In the genomic region with DNA sequence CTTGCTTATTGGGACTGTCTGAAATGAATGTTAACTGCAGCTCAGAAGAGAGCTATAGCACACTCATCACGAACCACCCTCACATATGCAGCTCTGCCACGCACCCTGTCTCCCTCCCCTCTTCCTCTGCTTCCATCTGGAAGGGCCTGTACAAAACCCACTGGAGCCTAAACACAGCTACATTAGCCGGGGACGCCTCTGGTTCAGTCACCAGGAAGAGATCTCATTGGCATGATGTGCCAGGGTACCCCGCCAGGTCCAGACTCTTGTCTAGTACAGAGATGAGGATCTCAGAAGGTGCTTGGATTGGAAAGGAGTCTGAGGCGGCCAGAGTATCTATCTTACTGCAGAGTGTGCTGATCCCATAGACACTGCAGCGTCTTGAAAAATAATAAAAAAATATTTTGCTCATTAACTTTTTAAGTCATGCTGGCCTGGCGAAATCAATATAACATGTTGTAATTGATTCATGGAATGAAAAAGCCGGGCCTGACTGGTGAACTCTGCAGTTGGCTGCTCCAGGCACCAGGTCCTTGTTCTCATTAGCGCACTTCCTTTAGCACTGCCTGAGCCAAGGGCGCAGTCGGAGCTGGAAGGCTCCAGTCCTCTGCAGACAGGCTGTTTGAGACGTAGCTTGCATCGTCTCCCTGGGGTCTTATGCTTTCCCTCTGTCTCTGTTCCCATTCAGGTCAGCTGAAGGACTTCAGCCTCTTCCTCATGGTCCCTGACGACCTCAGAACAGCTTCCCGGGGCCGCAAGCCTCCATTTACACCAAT, we compare ENCODE assay signal across 8 mouse cellular contexts. TPM values are rescaled to one million over a fixed set of nuclear protein-coding genes. Genes with fewer than 3 reads are reported as not detected.
A peak's percentile ranks its signal among the peaks of the same experiment; 100 is the strongest.
DNase-seq lines count a peak whose midpoint lies in the region; ATAC-seq and TF ChIP-seq lines count a peak whose summit lies in the region.

No protein-coding gene starts in this region.

- no peak for TF ChIP-seq POLR2A in cerebellum, adult 2 months (IDR thresholded peaks at IDR 0.05; ENCODE audit: borderline replicate concordance, insufficient read depth, low read length)

- TF ChIP-seq CTCF in cerebellum, adult 2 months (IDR thresholded peaks at IDR 0.05; ENCODE audit: borderline replicate concordance, insufficient read depth, low read depth, low read length): no peak

- no peak overlapping the region for H3K4me3 ChIP-seq in hindbrain, embryonic 13.5 days
- no peak overlapping the region for H3K4me3 ChIP-seq in hindbrain, embryonic 12.5 days
- peak overlapping the region; percentile 29 for H3K4me3 ChIP-seq in cerebellum, adult 2 months (replicated peaks; ENCODE audit: insufficient read depth, low read depth, low read length)

- H3K9me3 ChIP-seq in hindbrain, embryonic 13.5 days: no peaks in the 10 kb centered on the region
- no peaks in the 10 kb centered on the region for H3K9me3 ChIP-seq in hindbrain, embryonic 12.5 days (replicated peaks)

- H3K4me1 ChIP-seq in hindbrain, embryonic 13.5 days (replicated peaks): peaks cover 10% of the 10 kb centered on the region
- no peaks in the 10 kb centered on the region for H3K4me1 ChIP-seq in hindbrain, embryonic 12.5 days
- H3K4me1 ChIP-seq in cerebellum, adult 2 months (ENCODE audit: control insufficient read depth, insufficient read depth, low read length): peaks cover 26% of the 10 kb centered on the region; the same call in 1 of the 2 replicates

- WGBS in hindbrain, embryonic 13.5 days: 72% methylated on average over 17 of the region's 17 CpGs
- WGBS in hindbrain, embryonic 12.5 days: 75% methylated on average over 17 of the region's 17 CpGs
- 11% methylated on average over 17 of the region's 17 CpGs for WGBS in cerebellum, adult 2 months

- no peak overlapping the region for H3K4me2 ChIP-seq in hindbrain, embryonic 13.5 days
- no peak overlapping the region for H3K4me2 ChIP-seq in hindbrain, embryonic 12.5 days (replicated peaks)

- intact Hi-C loops in gastrocnemius, postnatal 14 days (cut with DNase I; ENCODE audit: low total_unique reads): no loop called here

- no peak overlapping the region for H3K9ac ChIP-seq in hindbrain, embryonic 13.5 days
- no peak overlapping the region for H3K9ac ChIP-seq in hindbrain, embryonic 12.5 days

- H3K27me3 ChIP-seq in hindbrain, embryonic 13.5 days: no peaks in the 10 kb centered on the region
- no peaks in the 10 kb centered on the region for H3K27me3 ChIP-seq in hindbrain, embryonic 12.5 days
- no peaks in the 10 kb centered on the region for H3K27me3 ChIP-seq in cerebellum, adult 2 months (ENCODE audit: control insufficient read depth, insufficient read depth, low read length)

- DNase-seq in cerebellum, adult 2 months: peak; percentile 87 to 92
- DNase-seq in gastrocnemius, postnatal 14 days: peak; percentile 26
- DNase-seq in left cerebral cortex, adult 9 months (ENCODE audit: low spot score in 2 of 2): peak; percentile 16 to 51
- no peak for DNase-seq in spleen, adult 12 weeks (ENCODE audit: low spot score)
- no peak for DNase-seq in yolk sac, embryonic 10.5 days (ENCODE audit: low spot score)
- no peak for DNase-seq in adrenal gland, postnatal 4 days (ENCODE audit: low spot score in 2 of 2)

- H3K36me3 ChIP-seq in hindbrain, embryonic 13.5 days: no peaks in the 10 kb centered on the region
- H3K36me3 ChIP-seq in hindbrain, embryonic 12.5 days: no peaks in the 10 kb centered on the region

- H3K27ac ChIP-seq in hindbrain, embryonic 13.5 days: peak overlapping the region; percentile 62
- no peak overlapping the region for H3K27ac ChIP-seq in hindbrain, embryonic 12.5 days
- peak overlapping the region; percentile 84 for H3K27ac ChIP-seq in cerebellum, adult 2 months (ENCODE audit: insufficient read depth, low read length)

- peak; percentile 68; the same call in 1 of the 2 replicates for ATAC-seq in hindbrain, embryonic 13.5 days (ENCODE audit: low FRiP score)
- ATAC-seq in hindbrain, embryonic 12.5 days (ENCODE audit: low FRiP score): no peak

RNA-seq across cellular contexts. Expression of gene Lrrtm3, which starts 50.1 kb away (rescaled TPM):
- polyA plus RNA-seq in hindbrain, embryonic 13.5 days (2015; fragmentation: Nextera tagmentation; extraction: Ambion mirVana): 27.7 and 28.0 TPM in 2 replicates
- polyA plus RNA-seq in hindbrain, embryonic 12.5 days (2016; fragmentation: Nextera tagmentation; extraction: Ambion mirVana): 11.6 and 12.6 TPM in 2 replicates
- polyA plus RNA-seq in cerebellum, adult 2 months (2012; rRNA removed): 72.7 and 73.6 TPM in 2 replicates
- total RNA-seq in gastrocnemius, postnatal 14 days (2021): under 1 TPM in 1 of 2 experiments, not detected in 1; 0.51 TPM
- under 1 TPM; 0.48 to 0.56 TPM for total RNA-seq in adrenal gland, postnatal 4 days (2021)

Comparison
In these comparisons a context has a peak if more than half of its experiments do, and no peak if none do; other contexts are left out.
1. DNase-seq: peak in cerebellum, adult 2 months (2 of 2), gastrocnemius, postnatal 14 days (single experiment) and left cerebral cortex, adult 9 months (2 of 2); none in spleen, adult 12 weeks (single experiment), yolk sac, embryonic 10.5 days (single experiment) and adrenal gland, postnatal 4 days (0 of 2).